Mouse (Mus musculus) left cerebral cortex, adult 2 months (tissue): Measurements from ENCODE around the gene Cd209b. TPM values are rescaled to one million over a fixed set of nuclear protein-coding genes. Genes with fewer than 3 reads are reported as not detected.

Experiments used
- DNase-seq, 2 experiments: peaks; one replicate each; pipeline ENCODE4 v3.0.0; 2021 to 2022; ENCODE audit warnings: low spot score in 2 of 2, mixed read lengths in 1 of 2; ENCODE audit errors: extremely low spot score in 1 of 2
- H3K27ac ChIP-seq: fragments of 200-600 bp; 2 replicates; pipeline ENCODE4 v1.8.1; 2022
- H3K4me3 ChIP-seq: fragments of 200-600 bp; 2 replicates; pipeline ENCODE4 v1.8.1; 2022
- CTCF ChIP-seq: fragments of 200-600 bp; IDR thresholded peaks from 2 replicates; pipeline ENCODE4 v1.8.1; 2022; ENCODE audit warnings: antibody characterized with exemption, mild to moderate bottlenecking, moderate library complexity
- intact Hi-C: fragments of 180-260 bp; cut with DNase I; formaldehyde crosslinking; loops from one replicate; pipeline ENCODE4 v1.15.1; 2025
- long read RNA-seq, 2 experiments: library from polyadenylated mRNA; stranded (forward); transcript quantifications; one replicate each; pipeline ENCODE4 v2.0.0; 2021; ENCODE audit warnings: borderline mapping rate in 2 of 2
- total RNA-seq, 2 experiments: library from RNA; stranded (reverse); gene quantifications; 2 replicates each; pipeline ENCODE4 v1.2.3; 2021

Gene Cd209b
- total RNA-seq: 1 to 10 TPM in 1 of 2 experiments, under 1 TPM in 1; 0.91 to 1.0 TPM
- long read RNA-seq, experiment 1, partial matches to known transcripts: 0 of 2 reads
- long read RNA-seq, experiment 1, other reads (novel, unspliced or antisense): 0 of 2 reads
- long read RNA-seq, experiment 2, partial matches to known transcripts: 0 of 2 reads
- long read RNA-seq, experiment 2, other reads (novel, unspliced or antisense): 0 of 2 reads

DNA sequence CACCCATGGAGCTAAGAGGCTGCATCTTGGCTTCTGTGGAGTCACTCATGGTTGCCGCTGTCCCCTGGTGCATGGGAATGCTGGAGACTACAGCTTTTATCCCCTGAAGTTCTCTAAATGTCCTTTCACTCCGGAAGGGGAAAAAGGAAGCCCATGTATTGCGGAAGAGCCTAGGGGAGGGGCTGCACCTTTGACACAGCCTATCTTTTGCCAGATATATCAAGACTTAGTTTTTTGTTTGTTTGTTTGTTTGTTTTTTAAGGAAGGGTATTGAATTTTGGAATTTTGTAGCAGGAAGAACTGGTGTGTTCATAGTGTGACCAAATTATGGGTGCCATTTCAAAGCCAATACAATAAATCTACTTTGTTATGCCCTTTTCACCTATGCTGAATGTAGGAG, at the start of gene Cd209b:
TSS of gene Cd209b (minus strand) at position 101 of the 400 bp plus-strand sequence.
- DNase-seq: no peak
- H3K27ac ChIP-seq: no peak within 1 kb of the TSS
- intact Hi-C loops: no loop called here
- TF ChIP-seq CTCF: no peak
- H3K4me3 ChIP-seq: no peak within 1 kb of the TSS

DNA sequence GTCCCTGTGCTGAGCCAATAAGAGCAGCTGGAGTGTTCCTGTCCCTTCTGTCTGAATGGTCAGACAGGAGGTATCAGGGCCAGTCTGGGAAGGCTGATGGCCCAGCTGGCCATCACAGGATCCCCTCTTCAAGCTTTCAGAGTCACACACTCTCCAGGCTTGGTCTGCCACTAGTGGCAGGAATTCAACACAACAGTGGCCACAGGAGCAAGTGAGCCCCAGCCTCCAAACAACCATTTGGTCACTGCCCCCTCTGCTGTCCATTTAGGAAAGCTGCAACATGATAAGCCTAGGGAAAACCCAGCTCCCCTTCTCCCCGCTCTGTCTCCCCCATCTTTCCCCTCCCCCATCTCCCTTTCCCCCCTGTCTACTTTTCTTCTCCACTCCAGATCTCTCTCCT, 29.4 kb upstream of the Cd209b start:
- TF ChIP-seq CTCF: peak; percentile 42
- no peak for DNase-seq
- Histone ChIP-seq H3K4me3 (no peak overlapping the region), H3K27ac (no peak overlapping the region)
- intact Hi-C loops: loop anchor here (5.0 kb wide), 1 partner anchor 239 kb away; no protein-coding TSS in a partner anchor

DNA sequence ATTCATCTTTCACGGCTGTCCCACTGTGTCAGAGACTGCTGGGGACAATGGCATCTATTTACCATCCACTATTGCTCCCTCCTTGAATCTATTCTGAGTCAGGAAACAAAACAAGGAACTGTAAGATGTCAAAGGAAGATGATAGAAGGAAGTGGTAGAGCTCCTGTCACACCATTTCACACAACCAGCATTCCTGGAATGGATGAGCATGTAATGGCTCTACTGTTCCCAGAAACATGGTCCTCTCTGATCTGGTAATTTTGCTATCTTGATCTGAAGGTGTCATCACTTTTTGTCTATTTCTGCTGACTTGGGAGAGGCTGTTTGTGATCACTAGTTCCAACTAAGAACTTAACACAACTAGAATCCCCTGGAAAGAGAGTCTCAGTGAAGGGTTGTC, 28.0 kb upstream of the Cd209b start, which contains the start of gene Cd209c:
TSS of gene Cd209c (minus strand) at position 101 of the 400 bp plus-strand sequence.
- intact Hi-C loops: loop anchor here (5.0 kb wide), 1 partner anchor 237 kb away; no protein-coding TSS in a partner anchor
- TF ChIP-seq CTCF: no peak
- Histone ChIP-seq H3K4me3 (no peak within 1 kb of the TSS), H3K27ac (no peak within 1 kb of the TSS)
- no peak for DNase-seq

DNA sequence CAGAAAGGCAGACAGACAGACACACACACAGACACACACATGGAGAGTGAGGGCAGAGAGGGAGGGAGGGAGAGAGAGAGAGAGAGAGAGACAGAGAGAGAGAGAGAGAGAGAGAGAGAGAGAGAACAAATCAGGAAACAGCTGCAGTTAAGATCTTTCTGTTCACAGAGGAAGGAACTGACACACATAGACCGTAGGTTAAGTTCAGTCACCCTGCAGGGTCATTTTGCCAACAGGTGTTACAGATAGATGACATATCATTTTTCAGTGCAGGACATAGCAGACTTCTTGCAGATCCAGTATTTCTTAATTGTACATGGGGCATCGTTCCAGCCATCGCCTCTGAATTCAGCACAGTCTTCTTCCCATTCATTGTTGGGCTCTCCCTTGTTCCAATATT, 13.4 kb upstream of the Cd209b start:
- Histone ChIP-seq H3K4me3 (no peak overlapping the region), H3K27ac (no peak overlapping the region)
- intact Hi-C loops: no loop called here
- DNase-seq: no peak
- no peak for TF ChIP-seq CTCF

DNA sequence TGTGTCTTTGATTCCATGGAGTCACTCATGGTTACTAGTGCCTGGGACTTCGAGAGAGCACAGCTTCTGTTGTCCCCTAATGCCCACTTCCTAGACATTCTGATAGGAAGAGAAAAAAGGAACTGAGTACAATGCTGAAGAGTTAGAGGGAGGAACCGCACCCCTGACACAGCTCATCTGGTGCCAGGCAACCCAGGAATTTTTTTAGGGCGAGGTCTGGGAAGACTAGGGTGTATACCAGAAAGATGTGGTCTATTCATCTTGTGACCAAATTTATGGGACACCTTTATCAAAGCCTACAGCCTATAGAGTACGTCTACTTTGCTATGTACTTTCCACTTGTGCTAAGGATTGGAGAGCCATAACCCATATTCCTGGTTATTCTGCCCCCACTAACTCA, 48.2 kb downstream of the Cd209b start, which contains the start of gene Cd209d:
TSS of gene Cd209d (minus strand) at position 101 of the 400 bp plus-strand sequence.
- DNase-seq: no peak
- TF ChIP-seq CTCF: no peak
- no peak within 1 kb of the TSS for H3K27ac ChIP-seq
- intact Hi-C loops: no loop called here
- no peak within 1 kb of the TSS for H3K4me3 ChIP-seq

DNA sequence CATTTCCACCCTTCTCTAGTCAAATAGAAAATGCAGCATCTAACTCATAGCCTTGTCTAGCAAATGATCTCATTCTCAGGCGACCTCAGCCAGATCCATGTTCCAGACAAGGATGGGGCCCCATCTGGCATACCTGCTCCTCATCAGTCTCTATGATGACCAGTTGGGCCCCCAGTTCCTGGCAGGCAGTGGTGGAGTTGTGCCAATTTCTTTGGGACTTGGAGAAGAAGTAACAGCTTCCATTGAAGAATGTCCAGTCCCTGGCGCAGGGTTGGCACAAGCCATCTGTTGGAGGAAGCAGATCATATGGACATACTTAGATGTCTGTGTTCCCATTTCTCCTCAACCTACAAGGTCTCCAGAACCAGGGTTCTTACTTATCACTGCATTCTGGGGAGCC, 50.5 kb downstream of the Cd209b start:
- DNase-seq: no peak
- intact Hi-C loops: no loop called here
- H3K27ac ChIP-seq: no peak overlapping the region
- no peak overlapping the region for H3K4me3 ChIP-seq
- TF ChIP-seq CTCF: no peak

Other genes with a start within 250 kb of the Cd209b start
- not detected for gene Fcer2a, start 232.7 kb downstream of the Cd209b start, total RNA-seq
- not detected for gene Clec4g, start 206.2 kb downstream of the Cd209b start, total RNA-seq
- gene Cd209a, start 177.9 kb downstream of the Cd209b start, total RNA-seq: 1 to 10 TPM in 1 of 2 experiments, under 1 TPM in 1; 0.54 to 1.5 TPM
- not detected for gene Cd209e, start 72.5 kb downstream of the Cd209b start, total RNA-seq
- gene Cd209d, start 48.3 kb downstream of the Cd209b start, total RNA-seq: not detected
- under 1 TPM; 0.30 to 0.34 TPM for gene Cd209c, start 27.9 kb upstream of the Cd209b start, total RNA-seq
- gene Cd209f, start 179.0 kb upstream of the Cd209b start, total RNA-seq: under 1 TPM; 0.51 to 0.52 TPM
- gene Cd209g, start 207.3 kb upstream of the Cd209b start, total RNA-seq: not detected
- gene Evi5l, start 239.7 kb upstream of the Cd209b start, total RNA-seq: 100 to 1,000 TPM; 107 to 110 TPM